Mouse (Mus musculus) right cerebral cortex, adult 2 months (tissue): ENCODE measurements around the gene Nox4.
A peak's percentile ranks its signal among the peaks of the same experiment; 100 is the strongest.

ENCODE experiments used
- DNase-seq, 2 experiments: peaks; one replicate each; pipeline ENCODE4 v3.0.0; 2021 to 2022; ENCODE audit warnings: low spot score in 2 of 2

The Nox4 gene

DNA sequence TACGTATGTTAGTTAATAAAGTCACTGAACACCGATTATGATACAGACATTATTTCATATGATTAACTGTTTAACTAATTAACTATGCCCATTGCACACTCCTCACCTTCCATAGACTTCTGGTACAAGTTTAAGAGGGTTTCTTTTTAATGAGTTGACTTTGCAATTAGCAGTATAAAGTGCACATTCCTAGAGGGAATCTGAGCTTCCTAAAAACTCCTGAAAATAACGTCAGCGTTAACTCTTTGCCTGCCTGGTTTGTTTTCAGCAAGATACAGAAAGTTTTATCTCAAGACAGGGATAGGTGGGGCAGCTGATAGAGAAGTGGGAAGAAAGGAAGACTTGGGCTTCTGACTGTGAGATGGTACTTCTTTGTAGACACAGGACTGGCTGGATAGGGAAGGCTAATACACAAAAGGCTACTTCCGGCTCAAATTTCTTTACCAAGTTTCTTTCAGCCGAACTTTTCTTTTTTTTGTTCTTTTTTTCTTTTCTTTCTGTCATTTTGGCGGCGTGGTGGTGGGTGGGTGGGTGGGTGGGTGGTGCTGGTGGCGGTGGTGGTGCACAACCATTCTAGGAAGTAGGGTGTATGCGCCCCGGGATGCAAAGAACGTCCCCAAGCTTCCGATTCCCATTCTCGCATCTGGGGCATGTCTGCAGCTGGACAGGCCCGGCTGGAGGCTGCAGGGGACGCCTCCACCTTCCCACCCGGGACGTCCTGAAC is at the start of gene Nox4:
Gene Nox4 (plus strand): TSS at position 241 of the 724 bp plus-strand sequence.
- DNase-seq, result no peak

DNA sequence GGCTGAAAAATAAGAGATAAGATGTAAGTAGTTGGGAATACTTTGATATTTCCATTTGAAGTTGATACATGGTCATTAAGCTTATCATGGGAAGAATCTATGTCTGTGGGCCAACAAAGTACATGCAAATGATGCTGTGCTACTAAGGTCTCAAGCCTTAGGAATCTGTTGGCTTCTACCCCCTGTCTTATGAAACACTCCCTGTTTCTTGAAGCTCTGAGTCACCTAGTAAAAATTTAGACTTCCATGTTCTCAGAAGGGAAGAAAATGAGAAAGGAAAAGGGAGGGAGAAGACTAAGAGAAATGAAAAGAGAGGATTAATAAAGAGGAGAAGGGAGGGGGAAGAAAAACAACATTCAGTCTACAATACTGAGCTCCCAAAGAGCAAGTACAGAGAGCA is 41.1 kb upstream of the Nox4 start:
- DNase-seq, result no peak

DNA sequence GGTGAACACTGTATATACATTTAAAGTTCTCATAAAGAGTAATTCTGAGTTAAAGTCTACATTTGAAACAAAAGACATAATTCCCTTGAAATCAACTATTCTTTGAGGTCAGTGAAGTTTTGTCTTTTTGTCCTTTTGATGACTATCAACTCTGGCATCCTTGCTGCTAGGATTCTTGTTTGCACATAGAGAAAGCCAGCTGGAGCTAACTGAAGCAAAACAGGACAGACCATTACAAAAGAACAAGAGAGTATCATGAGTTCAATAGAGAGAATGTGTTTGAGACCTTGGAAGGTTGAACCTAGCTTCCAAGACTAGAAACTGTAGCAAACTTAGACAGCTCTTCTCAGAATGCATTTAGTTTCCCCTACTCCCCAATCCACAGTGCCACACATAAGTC is 24.2 kb upstream of the Nox4 start:
- no peak for DNase-seq

DNA sequence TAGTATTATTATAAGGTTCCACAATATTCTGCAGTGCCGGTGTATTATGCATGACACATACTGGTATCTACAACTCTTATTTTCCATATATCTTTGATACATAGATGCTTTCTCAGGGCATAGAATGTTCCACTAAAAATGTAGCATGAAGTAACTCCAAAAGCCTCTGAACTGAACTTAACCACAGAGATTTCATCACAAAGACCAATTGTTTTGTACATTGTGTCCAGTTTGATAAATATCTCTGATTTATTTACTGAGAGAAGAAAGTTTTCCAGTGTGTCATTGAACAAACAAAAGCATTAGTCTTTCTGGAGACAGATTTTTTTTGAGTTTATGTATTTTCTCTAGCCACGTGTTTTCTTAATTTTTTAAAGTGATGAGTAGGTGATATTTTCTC is 23.1 kb upstream of the Nox4 start:
- no peak for DNase-seq

DNA sequence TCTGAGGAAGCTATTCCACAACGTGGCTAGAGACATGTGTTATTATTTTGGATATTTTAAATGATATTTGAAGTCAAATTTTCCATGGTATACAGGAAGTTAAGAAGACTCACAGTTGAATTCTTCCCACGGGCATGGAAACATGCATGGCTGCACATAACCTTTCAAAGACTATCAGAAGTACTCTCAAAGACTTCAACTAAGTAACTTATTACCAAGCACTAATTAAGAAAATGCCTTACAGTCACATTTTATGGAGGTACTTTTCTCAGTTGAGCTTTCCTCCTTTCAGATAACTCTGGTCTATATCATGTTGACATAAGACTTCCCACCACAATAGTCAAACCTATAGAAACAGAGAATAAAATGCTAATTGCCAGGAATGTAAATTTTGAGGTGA is 20.3 kb upstream of the Nox4 start:
- no peak for DNase-seq

DNA sequence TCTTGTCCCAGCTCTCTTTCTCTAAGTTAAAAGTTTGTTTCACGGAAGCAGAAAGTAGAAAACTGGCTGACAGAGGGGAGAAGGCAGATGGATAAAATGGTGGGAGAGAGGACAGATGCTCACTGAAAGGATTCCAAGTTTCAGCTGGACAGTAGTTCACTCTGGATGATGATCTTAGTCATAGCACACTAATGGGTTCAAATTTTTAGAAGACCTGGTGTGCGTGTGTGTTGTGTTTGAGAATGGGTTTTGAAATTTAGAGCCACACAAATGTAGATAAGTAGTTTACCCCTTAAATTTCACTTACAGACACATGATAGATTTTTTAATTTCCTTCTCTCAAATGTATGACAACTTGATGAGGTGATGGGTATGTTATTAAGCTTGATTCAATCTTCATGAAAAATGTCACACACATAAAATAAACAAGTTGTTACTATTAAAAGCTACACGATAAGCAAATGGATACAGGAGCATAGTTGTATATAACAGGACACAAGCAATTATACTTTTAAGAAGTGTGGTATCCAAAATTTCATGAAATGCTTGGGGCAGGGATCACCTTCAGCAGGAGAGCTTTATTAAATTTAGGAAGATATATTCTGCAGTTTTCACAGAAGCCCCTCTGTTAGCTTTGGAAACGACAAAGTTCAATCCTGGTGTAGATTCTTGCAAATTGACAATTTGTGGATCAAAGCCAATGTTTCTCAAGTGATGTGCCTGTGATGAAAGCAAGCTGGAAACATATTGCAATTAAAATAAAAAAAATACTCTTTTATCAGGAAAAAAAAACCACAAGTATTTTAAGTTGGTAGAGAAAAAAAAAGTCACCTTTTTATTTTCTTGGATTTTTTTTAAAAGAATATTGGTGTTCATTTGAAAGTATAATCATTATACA is 18.6 kb upstream of the Nox4 start:
- DNase-seq, result no peak

DNA sequence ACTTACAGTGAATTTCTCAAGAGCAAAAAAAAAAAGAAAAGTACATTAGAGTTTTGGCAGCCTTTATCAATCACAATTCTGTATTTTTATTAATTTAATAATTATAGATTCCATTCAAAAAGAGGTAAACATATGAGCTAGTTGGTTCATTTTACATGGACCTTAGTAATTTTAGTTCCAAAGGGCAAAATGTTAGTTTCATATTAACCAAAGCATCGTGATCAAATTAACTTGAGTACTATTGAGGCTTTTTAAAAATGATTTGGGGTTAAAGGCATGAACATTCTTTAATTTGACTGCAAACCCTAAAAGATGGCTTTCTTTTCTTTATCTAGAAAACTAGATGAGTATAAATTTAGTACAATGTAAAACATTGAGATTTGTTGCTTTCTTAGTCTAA is 16.4 kb upstream of the Nox4 start:
- no peak for DNase-seq

DNA sequence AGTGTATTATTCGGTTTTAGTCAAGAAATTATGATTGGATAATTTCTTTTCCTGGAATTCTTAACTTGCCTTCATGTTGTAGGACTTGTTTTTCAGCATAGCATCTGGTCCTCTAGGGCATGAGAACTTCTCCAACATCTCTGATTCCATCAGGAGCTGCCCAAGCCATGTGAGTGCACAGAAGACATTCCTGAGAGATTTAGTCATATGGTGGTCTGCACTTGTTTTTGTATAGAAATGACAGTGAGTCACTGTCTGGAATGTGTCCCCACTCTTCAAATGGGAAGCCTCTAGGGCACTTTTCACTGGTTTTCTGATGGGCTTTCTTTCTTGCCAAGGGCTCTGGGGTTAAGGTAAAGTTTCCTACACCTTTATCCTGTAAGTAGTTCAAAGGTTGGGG is 4.8 kb upstream of the Nox4 start:
- DNase-seq, result no peak

DNA sequence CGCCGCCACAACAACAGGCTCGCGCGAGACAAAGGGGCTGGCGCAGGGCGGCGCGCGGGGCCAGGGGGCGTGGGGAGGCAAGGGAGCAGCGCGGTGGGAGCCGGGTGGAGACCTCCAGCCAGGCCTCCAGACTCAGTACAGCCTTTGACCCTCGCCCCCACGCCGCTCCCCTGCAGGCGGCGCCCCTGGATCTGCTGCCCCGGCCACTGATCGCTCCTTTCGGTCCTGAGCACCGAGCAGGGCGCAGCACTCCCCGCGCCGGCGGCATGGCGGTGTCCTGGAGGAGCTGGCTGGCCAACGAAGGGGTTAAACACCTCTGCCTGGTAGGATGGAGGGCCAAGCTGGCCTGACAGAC is 661 bp downstream of the Nox4 start:
- no peak for DNase-seq

DNA sequence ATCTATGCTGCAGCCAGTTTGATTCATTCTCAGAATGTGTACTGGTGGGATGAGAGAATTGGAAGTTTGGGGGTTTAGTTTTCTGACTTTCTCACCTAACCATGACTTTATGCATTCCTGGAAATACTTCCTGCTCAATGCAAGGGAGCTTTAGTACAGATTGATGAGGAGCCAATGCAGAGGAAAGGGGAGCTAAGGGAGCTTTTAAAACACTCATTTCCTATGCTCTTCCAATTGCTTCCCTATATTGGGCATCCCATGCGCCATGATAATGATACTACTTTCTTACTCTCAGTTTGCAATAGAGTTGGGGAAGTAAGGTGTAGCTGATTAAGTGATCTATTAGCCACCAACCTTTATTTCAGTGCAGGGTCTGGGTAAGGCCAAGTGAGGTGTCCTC is 1.0 kb downstream of the Nox4 start:
- no peak for DNase-seq

DNA sequence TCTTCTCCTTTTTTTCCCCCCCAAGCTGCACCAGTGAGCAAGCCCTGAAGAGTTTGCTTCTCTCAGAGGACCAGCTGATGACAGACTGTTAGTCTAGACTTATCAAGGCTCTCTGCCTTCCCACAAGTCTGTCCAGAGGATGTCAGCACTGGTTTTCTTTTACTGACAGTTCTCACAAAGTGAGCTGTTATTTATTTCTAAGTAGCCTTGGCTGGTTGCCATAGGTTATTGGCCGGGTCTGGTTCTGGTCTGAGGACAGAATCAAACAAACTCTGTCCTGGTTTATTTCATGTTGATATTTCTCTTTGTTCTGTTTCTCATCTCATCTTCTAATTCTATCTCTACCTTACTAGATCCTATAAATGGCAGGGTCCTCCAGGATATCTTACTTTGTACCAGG is 2.0 kb downstream of the Nox4 start:
- no peak for DNase-seq

DNA sequence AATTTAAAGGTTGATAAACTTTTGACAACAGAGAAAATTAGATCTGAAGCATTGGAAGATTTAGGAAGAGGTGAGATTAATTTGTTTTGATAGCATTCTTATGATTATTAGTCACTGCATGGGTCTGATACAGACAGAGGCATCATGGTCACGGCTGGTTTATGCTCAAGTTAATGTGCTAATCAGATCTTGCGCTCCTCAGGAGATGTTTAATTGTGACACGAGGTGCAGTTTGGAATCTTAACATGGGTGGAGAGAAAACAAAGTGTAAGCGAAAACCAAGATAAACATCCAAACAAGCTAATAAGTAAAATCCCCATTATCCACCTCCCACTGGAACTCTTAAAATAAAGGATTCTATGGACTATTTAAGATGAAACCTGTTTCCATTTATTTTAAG is 6.2 kb downstream of the Nox4 start:
- no peak for DNase-seq

DNA sequence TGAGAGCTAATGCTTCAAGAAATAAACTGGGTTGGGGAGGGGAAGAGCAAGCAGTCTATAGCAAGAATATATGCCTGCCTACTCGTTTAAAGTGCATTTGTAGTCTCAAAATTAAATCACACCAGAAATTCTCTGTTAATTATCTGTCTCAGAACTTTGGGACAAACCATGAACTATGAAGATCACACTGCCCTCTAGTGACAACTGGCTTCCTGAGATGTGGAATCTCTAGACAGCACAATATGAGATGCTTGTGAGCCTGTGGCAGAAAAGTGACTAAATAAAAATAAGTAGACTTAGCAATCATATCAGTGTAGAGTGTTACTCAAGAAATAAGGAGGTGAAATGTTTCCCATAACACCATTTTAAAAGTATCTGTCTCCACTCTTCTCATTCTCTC is 31.3 kb downstream of the Nox4 start:
- peak; percentile 47 to 56 for DNase-seq

DNA sequence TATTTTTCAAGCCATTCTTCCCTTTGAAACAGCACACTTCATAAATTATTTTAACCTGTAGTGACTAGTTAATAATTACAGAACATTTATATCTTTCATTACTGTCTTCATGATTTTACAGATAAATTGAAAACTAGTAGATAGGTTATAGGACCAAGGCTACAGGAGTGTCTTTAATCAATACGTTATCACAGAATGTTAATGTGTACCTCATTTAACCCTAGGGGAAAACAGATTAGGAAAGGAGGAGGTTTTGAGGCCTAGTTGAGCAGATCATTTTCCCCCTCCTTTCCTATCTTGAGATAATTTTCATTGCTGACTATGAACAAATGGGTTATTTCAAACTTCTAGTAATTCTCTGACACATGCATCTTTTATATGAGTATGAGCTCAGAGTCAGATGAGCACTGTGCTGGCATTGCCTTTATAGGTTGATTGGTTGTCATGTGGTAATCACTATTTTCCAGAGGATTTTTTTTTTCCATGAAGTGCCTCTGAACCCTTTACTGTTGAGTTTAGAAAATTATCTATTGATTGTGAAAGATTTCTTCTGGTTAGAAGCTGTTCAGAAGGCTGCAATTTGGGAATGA is 57.9 kb downstream of the Nox4 start:
- no peak for DNase-seq

DNA sequence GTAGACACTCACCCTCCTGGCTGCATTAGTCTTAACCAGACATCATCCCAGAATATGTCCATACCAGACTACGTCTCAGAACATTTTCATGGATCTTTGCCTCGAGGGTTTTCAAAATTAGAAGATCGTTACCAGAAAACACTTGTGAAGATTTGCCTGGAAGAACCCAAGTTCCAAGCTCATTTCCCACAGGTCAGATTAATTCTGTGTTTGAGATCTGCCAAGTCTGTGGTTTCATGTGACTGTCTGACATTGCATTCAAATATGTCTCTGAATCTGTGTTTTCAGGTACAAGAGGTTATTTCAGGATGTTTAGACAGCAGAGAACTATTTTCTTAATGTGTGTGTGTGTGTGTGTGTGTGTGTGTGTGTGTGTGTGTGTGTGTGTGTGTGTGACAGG is 75.7 kb downstream of the Nox4 start:
- no peak for DNase-seq

DNA sequence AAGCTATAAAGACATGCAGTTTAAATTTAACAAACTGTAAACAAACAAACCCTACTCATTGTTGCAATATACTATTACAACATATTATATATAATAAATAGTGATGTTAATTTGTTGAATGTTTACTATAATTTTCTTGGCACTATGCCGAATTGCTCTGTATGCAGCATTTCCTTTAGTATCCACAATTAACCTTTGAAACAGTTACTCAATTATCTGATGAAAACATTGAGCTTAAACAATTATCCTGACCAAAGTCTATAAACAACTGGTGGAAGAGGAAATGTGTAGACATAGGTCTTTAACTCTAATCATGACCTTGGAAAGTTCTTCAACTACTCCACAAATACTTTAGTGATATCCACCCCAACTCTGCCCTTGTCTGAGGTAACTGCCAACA is 76.2 kb downstream of the Nox4 start:
- DNase-seq, result no peak

DNA sequence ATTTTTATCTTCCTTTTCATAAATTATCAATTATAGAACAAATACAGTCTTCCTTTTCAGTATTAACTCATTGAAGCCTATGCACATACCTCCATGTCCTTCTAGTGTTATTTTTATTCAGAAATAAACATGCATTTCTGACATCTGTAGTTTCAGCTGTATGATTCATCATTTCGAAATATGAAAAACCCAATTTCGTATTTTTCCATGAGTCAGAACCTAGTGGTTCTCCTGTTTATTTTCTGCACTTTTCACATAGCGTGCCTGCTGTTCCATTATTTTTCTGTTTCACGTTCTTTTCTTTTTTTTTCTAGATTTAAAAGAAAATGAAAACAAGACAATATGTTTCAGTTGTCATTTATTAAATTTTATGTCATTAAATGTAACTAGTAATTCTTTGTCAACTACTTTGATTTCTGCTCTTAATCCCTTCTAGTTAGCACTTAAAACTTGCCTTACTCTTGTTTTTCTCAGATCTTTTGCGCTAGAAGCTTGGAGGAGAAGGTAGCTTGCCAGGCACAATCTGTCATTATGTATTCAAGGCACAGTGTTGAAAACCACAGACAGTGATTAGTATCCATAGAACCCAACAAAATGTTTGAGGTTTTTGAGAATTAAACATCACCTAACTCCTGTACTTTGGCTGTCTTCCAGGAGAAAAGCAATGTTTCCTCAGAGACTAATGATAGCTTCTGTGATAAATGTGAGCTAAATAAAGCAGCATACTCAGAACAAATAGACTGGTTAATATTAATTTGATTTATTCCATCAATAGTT is 85.1 kb downstream of the Nox4 start:
- DNase-seq, result no peak

DNA sequence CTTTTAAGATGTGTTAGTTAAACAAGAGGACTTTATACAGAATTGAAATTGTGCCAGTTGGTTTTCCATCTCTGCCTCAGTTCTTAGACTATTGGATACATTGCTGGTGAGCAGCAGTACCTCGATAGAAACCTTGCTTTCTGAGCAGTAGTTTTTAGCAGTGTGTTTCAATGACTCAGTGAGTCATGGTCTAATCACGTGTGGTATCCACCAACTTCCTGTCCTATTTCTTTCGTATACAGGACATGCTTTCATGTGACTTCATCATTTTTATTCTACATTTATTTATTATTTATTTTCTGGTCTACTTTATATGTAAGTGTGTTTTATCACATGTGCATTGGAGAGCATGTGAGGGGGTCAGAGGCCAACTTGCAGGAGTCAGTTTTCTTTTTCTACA is 99.7 kb downstream of the Nox4 start:
- no peak for DNase-seq

DNA sequence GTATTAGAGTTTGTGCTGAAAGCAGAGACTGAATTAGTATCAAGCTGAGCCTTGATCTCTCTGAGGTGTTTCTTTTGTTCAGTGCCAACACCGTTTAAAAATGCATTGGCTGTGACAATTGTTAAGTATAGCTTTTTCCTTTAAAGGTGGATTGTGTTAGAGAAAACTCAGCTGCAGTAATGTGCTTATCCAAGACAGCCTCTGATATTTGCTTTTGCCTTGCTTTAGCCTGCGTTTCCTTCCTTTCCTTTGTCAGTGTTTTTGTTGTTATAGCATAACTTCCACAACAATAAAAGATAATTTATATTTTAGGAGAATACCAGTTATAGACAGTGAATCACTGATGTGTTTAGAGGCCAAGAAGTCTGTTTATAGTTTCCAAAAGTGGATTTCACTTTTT is 106.9 kb downstream of the Nox4 start:
- DNase-seq, result no peak

DNA sequence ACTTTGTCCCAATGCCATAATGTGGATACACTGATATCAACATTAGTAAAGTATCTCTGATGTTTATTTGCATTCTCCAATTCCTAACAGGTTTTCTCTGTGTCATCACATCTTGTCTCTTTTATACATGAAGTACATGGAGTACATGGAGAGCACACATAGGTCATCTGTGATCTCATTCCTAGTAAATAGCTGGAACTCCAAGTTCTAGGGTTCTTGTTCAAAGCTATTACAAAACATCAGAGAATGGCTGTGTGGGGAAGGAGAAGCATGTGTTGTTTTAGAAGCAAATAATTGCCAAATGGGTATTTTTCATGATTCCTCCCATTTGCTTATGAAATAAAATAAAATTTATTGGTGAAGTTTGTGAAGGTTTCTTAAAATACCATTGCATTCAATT is 121.9 kb downstream of the Nox4 start:
- no peak for DNase-seq

DNA sequence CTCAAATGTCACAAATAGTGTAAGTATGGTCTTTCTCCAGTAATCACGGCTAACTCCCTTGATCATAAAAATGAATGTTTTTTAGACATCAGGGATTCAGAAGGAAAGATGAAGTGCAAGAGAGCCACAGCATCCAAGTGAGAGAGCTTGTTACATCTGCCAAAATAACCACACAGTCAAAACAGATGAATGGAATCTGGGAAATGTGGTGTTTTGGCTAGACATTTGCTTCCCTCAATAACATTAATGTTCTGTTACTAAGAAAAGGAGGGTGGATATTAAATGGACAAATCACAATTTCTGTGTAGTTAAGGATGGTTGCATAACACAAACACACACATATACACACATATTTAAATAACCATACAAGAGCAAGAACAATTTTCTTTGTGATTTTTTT is 123.2 kb downstream of the Nox4 start:
- DNase-seq, result no peak

DNA sequence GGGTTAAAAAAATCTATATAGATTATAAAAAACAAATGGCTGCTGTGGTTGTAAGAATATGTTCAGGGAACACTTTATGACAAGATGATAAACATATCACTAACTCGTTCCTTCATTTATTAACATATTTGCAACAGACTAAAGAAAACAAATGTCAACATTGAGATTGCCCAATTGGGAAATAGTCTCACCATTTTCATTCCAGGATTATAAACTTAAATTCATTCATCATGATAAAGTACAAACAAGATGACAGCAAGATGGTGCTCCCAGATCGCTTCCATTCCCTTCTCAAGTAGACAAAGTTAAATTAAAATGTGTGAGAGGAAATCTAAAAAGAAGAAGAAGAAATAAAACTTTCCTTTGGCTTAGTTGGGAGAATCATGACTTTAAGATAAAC is 124.9 kb downstream of the Nox4 start:
- DNase-seq, result no peak
